Mouse (Mus musculus) kidney, adult 2 months (tissue): ENCODE data around the gene Galnt16.

ENCODE experiments used
- CTCF ChIP-seq: fragments of 200-500 bp; conservative IDR thresholded peaks from 2 replicates; pipeline ENCODE4 v1.5.1; 2011; ENCODE audit warnings: low read depth, mild to moderate bottlenecking, control low read depth, low read length, moderate library complexity, mixed read lengths; ENCODE audit not compliant: insufficient read depth, insufficient read length
- POLR2A ChIP-seq: fragments of 200-500 bp; IDR thresholded peaks from one replicate; pipeline ENCODE4 v1.6.1; 2011; ENCODE audit warnings: low read depth, low read length, control low read depth

- TF ChIP-seq POLR2A (no peak), CTCF (no peak)
These were observed 7.4 kb downstream of the Galnt16 start for GRCm38 (mm10) chr12:80525513-80525912.
